Mouse (Mus musculus): ENCODE measurements around the gene Pigl. TPM values are rescaled to one million over a fixed set of nuclear protein-coding genes. Genes with fewer than 3 reads are reported as not detected.

The Pigl gene
- total RNA-seq (2021) (1 to 10 TPM; 3.1 to 3.5 TPM), polyA plus RNA-seq (2012; rRNA removed) (3.5 and 4.8 TPM in 2 replicates)
- long read RNA-seq, partial matches to known transcripts, result 0 of 3 reads
- long read RNA-seq, other reads (novel, unspliced or antisense), result 2 of 3 reads

DNA sequence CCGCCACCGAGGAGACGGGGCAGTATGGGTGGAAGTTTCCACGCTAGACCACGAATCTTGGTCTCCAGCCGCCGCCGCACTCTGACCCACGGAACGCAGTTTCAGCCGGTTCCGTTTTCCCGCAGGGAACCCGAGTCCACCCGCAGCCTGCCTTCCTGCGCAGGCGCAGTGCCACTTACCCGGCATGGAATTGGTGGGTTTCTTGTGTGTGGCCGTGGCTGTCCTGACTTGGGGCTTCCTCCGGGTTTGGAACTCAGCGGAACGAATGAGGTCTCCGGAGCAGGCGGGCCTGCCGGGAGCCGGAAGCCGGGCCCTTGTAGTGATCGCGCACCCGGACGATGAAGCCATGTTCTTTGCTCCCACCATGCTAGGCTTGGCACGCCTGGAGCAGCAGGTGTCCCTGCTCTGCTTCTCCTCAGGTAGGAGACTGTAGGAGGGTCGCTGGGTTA is at the start of gene Pigl, which contains the start of gene Ncor1:
Pigl (plus strand) TSS at position 185 of the 449 bp plus-strand sequence.
Ncor1 (minus strand) TSS at position 266 of the 449 bp plus-strand sequence.
- TF ChIP-seq EP300 (IDR thresholded peaks at IDR 0.05; ENCODE audit: insufficient read depth, low read depth, low read length) (0 out of 2 replicates have a peak, but pooled peaks have one; percentile 18), CTCF (IDR thresholded peaks at IDR 0.05) (no peak), POLR2A (IDR thresholded peaks at IDR 0.05; ENCODE audit: insufficient read depth, low read depth, low read length) (peak; percentile 69)
- Histone ChIP-seq H3K36me3 (ENCODE audit: control insufficient read depth, insufficient read depth, low read length) (peaks cover 6% of the 10 kb centered on the region), H3K27ac (peak within 1 kb of the TSS; percentile 99), H3K4me1 (ENCODE audit: control insufficient read depth, insufficient read depth, low read length) (peaks cover 3% of the 10 kb centered on the region), H3K4me3 (peak within 1 kb of the TSS; percentile 90), H3K79me2 (replicated peaks; ENCODE audit: control insufficient read depth, insufficient read depth, low read length) (peaks cover 1% of the 10 kb centered on the region; the same call in 1 of the 2 replicates), H3K27me3 (ENCODE audit: control insufficient read depth, insufficient read depth, low read length) (no peaks in the 10 kb centered on the region), H3K9ac (ENCODE audit: low read depth, low read length) (peak within 1 kb of the TSS; percentile 96)
- peak; percentile 86 to 89 for DNase-seq
- intact Hi-C loops (cut with DNase I), result loop anchor here (2.0 kb wide), 1 partner anchor 37 kb away; no protein-coding TSS in a partner anchor
- under 1% methylated on average over 33 of the region's 33 CpGs for WGBS

DNA sequence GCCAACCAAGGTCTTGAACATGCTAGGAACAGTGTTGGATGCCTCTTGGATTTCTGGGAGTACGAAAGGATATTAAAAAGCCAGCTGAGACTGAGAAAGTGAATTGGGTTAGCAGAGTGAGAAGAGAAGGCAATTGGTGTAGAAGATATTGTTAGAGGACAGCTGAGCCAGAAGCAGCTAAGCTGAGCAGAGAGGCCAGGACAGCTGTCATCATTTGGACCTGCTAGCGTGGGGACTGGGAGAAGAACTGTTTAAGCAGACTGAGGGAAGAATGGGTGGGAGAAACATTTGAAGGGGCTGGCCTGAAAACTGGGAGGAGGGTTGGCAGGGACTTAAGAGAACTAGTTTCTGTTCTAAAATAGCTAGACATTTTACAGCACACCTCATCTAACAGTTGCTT is 49.4 kb upstream of the Pigl start:
- Histone ChIP-seq H3K36me3 (ENCODE audit: control insufficient read depth, insufficient read depth, low read length) (peaks cover 2% of the 10 kb centered on the region; the same call in 1 of the 2 replicates), H3K4me3 (no peak overlapping the region), H3K27me3 (ENCODE audit: control insufficient read depth, insufficient read depth, low read length) (no peaks in the 10 kb centered on the region), H3K4me1 (ENCODE audit: control insufficient read depth, insufficient read depth, low read length) (no peaks in the 10 kb centered on the region), H3K9ac (ENCODE audit: low read depth, low read length) (no peak overlapping the region), H3K27ac (no peak overlapping the region), H3K79me2 (replicated peaks; ENCODE audit: control insufficient read depth, insufficient read depth, low read length) (no peaks in the 10 kb centered on the region)
- no peak for TF ChIP-seq CTCF (IDR thresholded peaks at IDR 0.05)
- 84% methylated on average over 2 of the region's 2 CpGs for WGBS
- no peak for DNase-seq
- intact Hi-C loops (cut with DNase I), result no loop called here

- no peak for DNase-seq
- Histone ChIP-seq H3K36me3 (ENCODE audit: control insufficient read depth, insufficient read depth, low read length) (peaks cover 2% of the 10 kb centered on the region; the same call in 1 of the 2 replicates), H3K27ac (no peak overlapping the region), H3K4me1 (ENCODE audit: control insufficient read depth, insufficient read depth, low read length) (no peaks in the 10 kb centered on the region), H3K27me3 (ENCODE audit: control insufficient read depth, insufficient read depth, low read length) (no peaks in the 10 kb centered on the region), H3K79me2 (replicated peaks; ENCODE audit: control insufficient read depth, insufficient read depth, low read length) (no peaks in the 10 kb centered on the region), H3K4me3 (no peak overlapping the region), H3K9ac (ENCODE audit: low read depth, low read length) (no peak overlapping the region)
- intact Hi-C loops (cut with DNase I), result no loop called here
- TF ChIP-seq EP300 (IDR thresholded peaks at IDR 0.05; ENCODE audit: insufficient read depth, low read depth, low read length) (no peak), POLR2A (IDR thresholded peaks at IDR 0.05; ENCODE audit: insufficient read depth, low read depth, low read length) (no peak), CTCF (IDR thresholded peaks at IDR 0.05) (no peak)
- 94% methylated on average over 1 of the region's 1 CpGs for WGBS
Observed at GRCm38 (mm10) chr11:62409611-62410010, 48.6 kb upstream of the Pigl start.

DNA sequence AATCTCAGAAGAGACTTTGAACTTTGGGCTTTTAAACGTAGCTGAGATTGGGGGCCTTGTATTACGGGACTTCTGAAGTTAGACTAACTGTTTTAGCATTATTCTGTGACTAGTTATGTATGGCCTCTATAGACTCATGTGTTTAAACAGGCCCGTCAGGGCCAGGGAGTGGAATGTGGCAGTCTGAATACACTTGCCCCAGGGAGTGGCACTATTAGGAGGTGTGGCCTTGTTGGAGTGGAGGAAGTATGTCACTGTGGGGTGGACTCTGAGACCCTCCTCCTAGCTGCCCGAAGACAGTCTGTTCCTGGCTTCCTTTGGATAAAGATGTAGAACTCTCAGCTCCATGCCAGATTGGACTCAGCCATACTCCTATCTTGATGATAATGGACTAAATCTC is 43.2 kb upstream of the Pigl start:
- intact Hi-C loops (cut with DNase I), result no loop called here
- H3K4me3 ChIP-seq, result no peak overlapping the region
- no peaks in the 10 kb centered on the region for H3K4me1 ChIP-seq (ENCODE audit: control insufficient read depth, insufficient read depth, low read length)
- WGBS, result 90% methylated on average over 4 of the region's 4 CpGs
- H3K79me2 ChIP-seq (replicated peaks; ENCODE audit: control insufficient read depth, insufficient read depth, low read length), result no peaks in the 10 kb centered on the region
- no peak overlapping the region for H3K9ac ChIP-seq (ENCODE audit: low read depth, low read length)
- no peak for TF ChIP-seq CTCF (IDR thresholded peaks at IDR 0.05)
- no peak for TF ChIP-seq POLR2A (IDR thresholded peaks at IDR 0.05; ENCODE audit: insufficient read depth, low read depth, low read length)
- no peak for TF ChIP-seq EP300 (IDR thresholded peaks at IDR 0.05; ENCODE audit: insufficient read depth, low read depth, low read length)
- no peaks in the 10 kb centered on the region for H3K27me3 ChIP-seq (ENCODE audit: control insufficient read depth, insufficient read depth, low read length)
- H3K36me3 ChIP-seq (ENCODE audit: control insufficient read depth, insufficient read depth, low read length), result peaks cover 2% of the 10 kb centered on the region; the same call in 1 of the 2 replicates
- no peak for DNase-seq
- H3K27ac ChIP-seq, result no peak overlapping the region

DNA sequence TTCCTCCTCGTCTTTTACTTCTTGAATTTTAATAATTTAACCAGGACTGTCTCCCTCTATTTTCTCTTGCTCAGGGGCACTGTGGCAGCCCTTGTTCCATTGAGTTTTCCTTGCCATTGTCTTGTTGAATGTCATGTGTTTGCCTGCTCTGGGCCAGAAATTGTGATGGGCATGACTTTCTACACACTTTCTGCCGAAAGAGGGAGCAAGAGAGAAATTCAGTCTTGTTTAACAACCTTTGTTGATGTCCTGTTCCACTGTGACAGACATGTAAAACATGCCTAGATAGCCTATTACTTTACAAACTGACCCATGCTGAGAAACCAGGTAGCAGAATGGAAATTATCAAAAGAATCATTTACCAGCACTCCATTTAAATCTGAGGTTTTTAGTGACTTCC is 33.7 kb upstream of the Pigl start:
- TF ChIP-seq EP300 (IDR thresholded peaks at IDR 0.05; ENCODE audit: insufficient read depth, low read depth, low read length) (no peak), CTCF (IDR thresholded peaks at IDR 0.05) (peak; percentile 63)
- intact Hi-C loops (cut with DNase I), result no loop called here
- DNase-seq, result no peak
- Histone ChIP-seq H3K27ac (no peak overlapping the region), H3K4me3 (no peak overlapping the region), H3K4me1 (ENCODE audit: control insufficient read depth, insufficient read depth, low read length) (no peaks in the 10 kb centered on the region), H3K27me3 (ENCODE audit: control insufficient read depth, insufficient read depth, low read length) (no peaks in the 10 kb centered on the region), H3K36me3 (ENCODE audit: control insufficient read depth, insufficient read depth, low read length) (peaks cover 3% of the 10 kb centered on the region), H3K9ac (ENCODE audit: low read depth, low read length) (no peak overlapping the region), H3K79me2 (replicated peaks; ENCODE audit: control insufficient read depth, insufficient read depth, low read length) (peaks cover 2% of the 10 kb centered on the region)
- 47% methylated on average over 2 of the region's 2 CpGs for WGBS

GRCm38 (mm10) chr11:62426266-62426665 is 32.0 kb upstream of the Pigl start:
- Histone ChIP-seq H3K27me3 (ENCODE audit: control insufficient read depth, insufficient read depth, low read length) (no peaks in the 10 kb centered on the region), H3K9ac (ENCODE audit: low read depth, low read length) (no peak overlapping the region), H3K4me3 (no peak overlapping the region), H3K79me2 (replicated peaks; ENCODE audit: control insufficient read depth, insufficient read depth, low read length) (peaks cover 2% of the 10 kb centered on the region), H3K27ac (no peak overlapping the region), H3K4me1 (ENCODE audit: control insufficient read depth, insufficient read depth, low read length) (0 out of 2 replicates have a peak, but pooled peaks cover under 1% of the 10 kb centered on the region), H3K36me3 (ENCODE audit: control insufficient read depth, insufficient read depth, low read length) (peaks cover 5% of the 10 kb centered on the region)
- 78% methylated on average over 5 of the region's 5 CpGs for WGBS
- TF ChIP-seq POLR2A (IDR thresholded peaks at IDR 0.05; ENCODE audit: insufficient read depth, low read depth, low read length) (no peak), CTCF (IDR thresholded peaks at IDR 0.05) (no peak), EP300 (IDR thresholded peaks at IDR 0.05; ENCODE audit: insufficient read depth, low read depth, low read length) (no peak)
- intact Hi-C loops (cut with DNase I), result no loop called here
- DNase-seq, result no peak

Data from heart, adult 2 months (tissue).